Mouse (Mus musculus) left cerebral cortex, postnatal 4 days (tissue): Measurements from ENCODE around the gene Ptgis. TPM values are rescaled to one million over a fixed set of nuclear protein-coding genes. Genes with fewer than 3 reads are reported as not detected.

Experiments
- DNase-seq: peaks from one replicate; pipeline ENCODE4 v3.0.0-alpha.2; 2022
- intact Hi-C: fragments of 180-260 bp; cut with DNase I; formaldehyde crosslinking; loops from one replicate; pipeline ENCODE4 v1.15.1; 2025
- total RNA-seq, 2 experiments: library from RNA; stranded (reverse); gene quantifications; 2 replicates each; pipeline ENCODE4 v1.2.3; 2021

Ptgis gene
- 1 to 10 TPM; 2.6 to 3.2 TPM for total RNA-seq

DNA sequence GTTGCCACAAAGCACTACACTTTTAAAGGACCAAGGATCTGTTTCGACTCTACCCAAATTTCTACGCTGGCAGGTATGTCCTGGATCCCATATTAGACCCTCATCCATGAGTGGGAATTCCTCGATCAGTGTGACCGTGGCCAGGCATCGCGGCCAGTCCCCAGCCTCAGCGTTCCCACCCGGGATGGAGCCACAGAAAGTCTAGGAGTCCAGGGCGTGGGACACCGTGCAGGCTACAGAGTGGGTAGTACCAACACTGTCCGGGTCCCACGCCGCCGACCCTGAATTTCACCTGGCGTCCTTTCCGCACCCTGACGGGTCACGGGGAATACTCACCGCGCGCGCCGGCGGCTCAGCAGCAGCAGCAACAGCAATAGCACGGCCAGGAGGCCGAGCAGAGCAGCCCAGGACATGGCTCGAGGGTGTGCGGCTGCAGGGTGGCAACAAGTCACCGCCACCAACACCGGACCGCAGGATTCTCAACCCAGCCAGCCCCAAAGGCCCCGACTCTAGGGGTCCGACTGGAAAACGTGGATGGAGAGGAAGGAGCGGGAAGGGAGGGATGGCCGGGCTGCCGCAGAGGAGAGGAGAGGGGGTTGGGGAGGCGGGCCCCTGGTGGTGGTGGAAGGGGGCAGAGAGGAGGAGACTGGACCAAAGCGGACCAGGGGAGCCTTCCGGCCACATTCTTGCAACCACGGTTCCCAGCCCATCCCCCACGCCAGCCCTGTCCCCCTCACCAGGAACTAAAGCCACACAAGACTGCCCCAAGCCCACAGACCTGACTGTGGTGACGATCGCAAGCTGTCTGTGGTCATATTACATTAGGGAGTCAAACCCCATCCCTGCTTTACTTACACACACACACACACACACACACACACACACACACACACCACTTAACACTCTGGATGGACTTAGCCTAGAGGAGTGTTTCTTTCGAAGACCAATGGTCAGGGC, at the start of gene Ptgis:
Gene Ptgis (minus strand): TSS at position 597 of the 957 bp plus-strand sequence.
- intact Hi-C loops, result no loop called here
- no peak for DNase-seq

DNA sequence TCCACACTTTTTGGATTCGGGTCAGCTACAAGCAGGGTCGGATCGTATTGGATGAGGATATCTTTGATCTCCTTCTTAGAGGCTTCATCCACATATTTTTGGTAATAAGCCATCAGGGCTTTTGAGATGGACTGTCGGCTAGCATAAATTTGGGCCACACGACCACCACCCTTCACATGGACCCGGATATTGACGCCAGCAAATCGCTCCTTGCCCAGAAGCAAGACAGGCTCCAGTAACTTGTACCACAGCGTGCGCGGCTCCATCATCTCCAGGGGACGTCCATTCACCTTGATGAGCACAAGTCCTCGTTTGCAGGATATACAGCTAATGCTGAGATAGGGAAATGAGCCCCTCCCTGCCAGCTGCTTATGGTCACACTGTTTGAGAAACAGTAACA, 41.1 kb upstream of the Ptgis start:
- intact Hi-C loops, result loop anchor here (5.0 kb wide), 1 partner anchor 136 kb away; no protein-coding TSS in a partner anchor
- no peak for DNase-seq

DNA sequence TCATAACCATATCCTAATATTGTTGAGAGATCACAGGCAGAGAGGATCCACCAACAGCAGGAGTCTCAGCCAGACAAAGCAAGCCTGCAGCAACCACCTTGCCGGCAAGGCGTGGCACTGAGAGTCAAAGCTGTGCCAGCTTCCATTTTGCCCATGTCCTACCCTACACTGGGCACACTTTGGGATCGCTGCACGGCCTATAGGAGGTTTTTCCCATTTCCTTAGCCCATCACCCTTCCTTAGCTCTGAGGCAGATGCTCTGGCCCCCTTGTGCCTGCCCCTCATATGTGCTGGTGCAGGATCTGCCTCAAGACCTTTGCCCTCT, 40.5 kb upstream of the Ptgis start:
- intact Hi-C loops, result loop anchor here (5.0 kb wide), 1 partner anchor 136 kb away; no protein-coding TSS in a partner anchor

DNA sequence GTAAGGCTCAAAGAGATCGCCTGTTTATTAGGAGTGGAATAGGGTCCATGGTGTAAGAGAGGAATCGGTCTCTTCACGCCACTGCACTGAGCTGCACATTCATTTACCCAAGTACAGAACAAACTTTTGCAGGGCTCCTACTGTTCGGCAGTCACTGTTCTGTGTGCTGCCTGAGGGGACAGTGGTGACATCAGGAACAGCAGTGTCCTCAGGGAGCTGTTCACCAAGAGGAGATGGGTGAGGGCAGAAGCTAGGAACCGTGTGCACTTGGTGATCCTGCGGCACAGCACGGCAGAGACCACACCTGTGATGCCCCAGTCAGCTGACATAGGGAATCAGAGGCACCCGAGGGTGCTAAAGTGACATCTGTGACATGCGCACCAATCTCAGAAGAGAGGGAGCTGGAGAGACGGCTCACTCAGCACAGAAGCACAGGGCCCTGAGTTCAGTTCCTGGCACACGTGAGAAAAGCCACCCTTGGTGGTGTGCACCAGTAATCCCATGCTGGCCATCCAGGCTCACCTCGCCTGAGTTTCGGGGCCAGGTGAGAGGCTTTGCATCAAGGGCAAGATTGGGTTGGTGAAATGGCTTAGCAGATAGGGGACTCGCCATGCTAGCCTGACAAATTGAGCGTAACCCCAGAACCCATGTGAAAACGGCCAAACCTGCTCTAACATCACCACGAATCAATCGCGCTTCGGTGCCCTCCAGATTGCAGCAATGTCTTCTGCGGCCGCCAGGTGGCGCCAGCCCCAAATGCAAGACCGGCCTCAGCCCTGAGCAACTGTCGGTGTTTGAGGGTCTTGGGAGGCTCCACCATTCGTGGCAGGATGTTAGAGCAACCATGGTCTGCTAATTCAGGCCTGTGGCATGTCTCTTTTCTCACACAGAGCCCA, 39.9 kb upstream of the Ptgis start:
- DNase-seq, result peak; percentile 85
- intact Hi-C loops, result loop anchor here (5.0 kb wide), 1 partner anchor 137 kb away; no protein-coding TSS in a partner anchor

More for the DNA sequence above, 40.5 kb upstream of the Ptgis start:
- DNase-seq, result no peak

DNA sequence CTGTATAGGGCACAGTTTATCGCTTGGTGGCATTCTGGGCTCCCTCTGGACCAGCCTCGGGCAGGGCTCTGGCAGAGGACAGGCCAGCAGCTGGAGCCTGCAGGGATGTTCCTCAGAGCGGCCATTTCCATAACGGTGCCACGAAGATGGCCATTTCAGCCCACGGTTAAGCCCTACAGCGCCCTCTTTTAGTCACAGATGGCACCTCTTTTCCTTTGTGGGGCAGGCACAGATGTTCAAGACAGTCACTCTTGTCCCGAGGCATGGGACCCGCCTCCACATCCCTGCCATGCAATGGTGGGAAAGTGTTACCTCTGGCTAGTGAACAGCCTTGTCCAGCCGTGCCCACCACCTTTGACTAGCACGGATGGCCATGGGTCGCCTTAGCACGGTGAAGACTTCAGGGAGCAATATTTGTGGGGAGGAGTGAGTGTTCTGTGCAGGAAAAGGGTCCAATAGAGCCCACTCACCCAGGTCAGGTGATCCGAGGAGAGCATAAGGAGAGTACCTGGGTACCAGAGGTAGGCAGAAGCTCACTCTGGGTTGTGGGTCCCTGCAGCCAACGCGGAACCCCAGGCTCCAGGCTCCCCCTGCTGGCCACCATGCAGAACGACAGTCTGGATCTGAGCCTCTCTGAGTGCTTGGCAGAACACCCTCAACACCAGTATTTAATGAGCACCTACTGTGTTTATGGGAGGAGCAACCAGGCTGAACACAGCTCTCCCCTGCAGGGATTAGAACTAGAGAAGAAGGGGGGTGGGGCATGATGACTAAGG, 38.5 kb upstream of the Ptgis start:
- DNase-seq, result peak; percentile 59
- intact Hi-C loops, result loop anchor here (2.0 kb wide), 1 partner anchor 56 kb away; no protein-coding TSS in a partner anchor

DNA sequence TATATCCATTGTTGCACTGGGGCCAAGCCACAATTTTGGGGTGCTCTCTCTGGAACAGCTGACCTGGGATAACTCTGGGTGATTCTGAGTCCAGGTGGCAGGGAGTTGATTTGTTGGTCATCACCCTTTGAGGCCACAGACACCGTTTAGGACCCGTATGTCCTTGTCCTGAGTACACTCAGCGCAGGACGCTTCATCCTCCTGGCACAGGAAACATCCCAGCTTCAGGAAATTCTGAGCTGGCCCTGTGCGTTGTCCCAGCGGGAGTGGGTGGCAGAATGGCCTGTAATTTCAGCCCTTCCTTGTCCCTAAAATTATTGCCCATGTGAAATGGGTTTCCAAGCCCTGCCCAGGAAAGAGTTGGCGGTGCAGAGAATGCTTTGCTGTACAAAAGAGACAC, 37.6 kb upstream of the Ptgis start:
- intact Hi-C loops, result loop anchor here (2.0 kb wide), 1 partner anchor 55 kb away; no protein-coding TSS in a partner anchor
- DNase-seq, result no peak

DNA sequence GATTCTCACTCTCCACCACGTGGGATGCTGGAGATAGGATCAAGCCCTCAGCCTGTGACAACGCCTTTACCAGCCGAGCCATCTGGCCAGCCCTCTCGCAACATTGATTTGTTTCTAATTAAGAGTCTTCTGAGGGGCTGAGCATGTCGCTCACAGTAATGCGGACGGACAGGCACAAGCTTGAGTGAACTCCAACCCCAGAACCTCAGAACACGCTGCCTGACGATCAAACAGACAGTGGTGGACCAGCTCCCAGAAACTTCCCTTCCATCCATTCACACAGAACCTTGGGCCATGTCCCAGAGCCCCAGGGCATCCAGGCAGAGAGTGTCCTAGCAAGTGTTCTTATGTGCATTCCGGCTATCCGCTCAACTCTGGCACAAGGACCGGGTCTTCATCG, 36.6 kb upstream of the Ptgis start:
- intact Hi-C loops, result no loop called here
- DNase-seq, result peak; percentile 75

DNA sequence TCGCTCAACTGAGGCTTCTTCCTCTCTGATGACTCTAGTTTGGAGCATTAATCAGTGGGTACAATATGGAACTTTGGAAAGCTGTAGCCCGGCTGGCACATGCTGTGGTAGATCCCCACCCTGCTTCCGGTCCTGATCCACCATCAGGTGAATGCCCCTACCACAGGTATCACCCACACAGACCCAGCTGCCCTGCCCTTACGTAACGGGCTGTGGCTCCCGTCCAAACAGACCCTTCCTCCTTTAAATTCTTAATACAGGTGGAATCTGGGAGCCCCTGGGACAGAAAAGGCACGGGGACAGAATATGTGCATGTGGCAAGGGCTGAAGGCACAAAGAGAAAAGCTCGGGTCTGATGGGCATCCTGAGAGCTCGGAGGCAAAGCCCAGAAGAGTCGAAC, 35.5 kb upstream of the Ptgis start:
- intact Hi-C loops, result no loop called here
- no peak for DNase-seq

DNA sequence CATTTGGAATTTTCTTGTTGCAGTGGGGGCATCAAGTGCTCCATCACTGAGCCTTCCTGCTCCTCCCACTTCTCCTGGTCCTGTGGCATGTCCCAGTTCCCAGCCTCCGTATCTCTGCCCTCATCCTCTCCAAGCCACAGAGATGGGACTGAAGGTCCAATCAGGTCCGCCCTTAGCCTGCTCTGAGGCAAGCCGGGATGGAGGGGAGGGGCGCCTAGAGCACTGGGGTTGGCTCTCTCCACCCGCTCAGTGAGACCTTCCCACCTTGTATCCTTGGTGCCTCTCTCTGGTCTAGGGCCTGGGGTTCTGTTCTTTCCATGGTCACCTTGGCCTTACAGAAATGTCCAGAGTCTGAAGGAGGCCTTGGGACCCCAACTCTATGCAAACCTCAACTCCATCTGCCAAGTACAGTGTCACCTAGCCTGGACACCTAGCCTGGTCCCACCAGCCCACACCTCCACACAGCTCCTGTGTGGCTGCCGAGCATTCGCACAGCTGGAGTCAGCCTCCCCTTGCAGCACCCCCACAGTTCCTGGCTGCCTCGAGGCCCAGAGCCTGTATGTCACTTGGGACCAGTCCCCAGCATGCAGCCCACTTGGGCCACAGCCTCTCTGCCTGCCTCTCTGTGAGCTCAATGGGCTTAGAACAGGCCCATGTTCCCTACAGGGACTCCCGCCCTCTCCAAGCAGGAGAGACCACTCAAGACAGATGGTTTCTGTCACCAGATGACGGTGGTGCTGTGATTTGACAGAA, 34.5 kb upstream of the Ptgis start:
- intact Hi-C loops, result no loop called here

DNA sequence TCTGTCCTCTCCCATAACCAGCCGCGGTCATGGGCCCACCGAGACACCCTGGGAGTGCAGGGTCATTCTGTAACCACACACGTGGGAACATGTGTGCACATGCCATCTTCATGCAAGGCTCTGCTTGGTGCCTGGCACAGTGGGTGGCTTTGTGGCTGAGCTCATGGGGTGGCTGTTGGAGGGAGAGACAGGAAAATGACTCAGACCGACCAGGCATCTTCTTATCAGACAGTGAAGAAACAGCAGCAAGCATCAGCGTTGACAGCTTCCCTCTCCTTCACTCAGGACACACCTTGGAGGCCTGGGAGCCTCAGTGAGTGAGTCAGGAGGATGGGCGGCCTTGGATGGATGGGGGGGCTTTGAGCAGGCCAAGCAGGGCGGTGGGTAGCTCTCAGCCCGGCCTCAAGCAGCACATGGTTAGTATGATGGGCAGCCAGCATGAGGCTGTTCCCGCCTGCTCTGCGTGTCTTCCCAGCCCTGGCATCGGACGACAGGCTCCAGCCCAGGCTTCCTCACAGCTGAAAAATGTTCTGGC, 32.9 kb upstream of the Ptgis start:
- DNase-seq, result no peak
- intact Hi-C loops, result no loop called here

More for the DNA sequence above, 34.5 kb upstream of the Ptgis start:
- no peak for DNase-seq

DNA sequence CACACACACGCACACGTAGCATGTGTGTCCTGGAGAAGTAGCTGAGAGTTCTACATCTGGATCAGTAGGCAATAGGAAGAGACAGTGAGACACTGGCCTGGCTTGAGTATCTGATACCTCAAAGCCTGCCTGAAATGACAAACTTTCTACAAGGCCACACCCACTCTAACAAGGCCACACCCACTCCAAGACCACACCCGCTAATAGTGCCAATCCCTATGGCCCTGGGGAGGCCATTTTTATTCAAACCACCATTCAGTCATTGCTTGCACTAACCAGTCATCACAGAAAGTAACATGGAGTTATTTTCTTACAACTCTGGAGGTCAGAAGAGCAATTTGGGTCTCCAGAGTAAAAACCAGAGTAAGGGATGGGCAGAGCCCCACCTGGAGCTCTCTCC, 32.3 kb upstream of the Ptgis start:
- intact Hi-C loops, result no loop called here
- no peak for DNase-seq

DNA sequence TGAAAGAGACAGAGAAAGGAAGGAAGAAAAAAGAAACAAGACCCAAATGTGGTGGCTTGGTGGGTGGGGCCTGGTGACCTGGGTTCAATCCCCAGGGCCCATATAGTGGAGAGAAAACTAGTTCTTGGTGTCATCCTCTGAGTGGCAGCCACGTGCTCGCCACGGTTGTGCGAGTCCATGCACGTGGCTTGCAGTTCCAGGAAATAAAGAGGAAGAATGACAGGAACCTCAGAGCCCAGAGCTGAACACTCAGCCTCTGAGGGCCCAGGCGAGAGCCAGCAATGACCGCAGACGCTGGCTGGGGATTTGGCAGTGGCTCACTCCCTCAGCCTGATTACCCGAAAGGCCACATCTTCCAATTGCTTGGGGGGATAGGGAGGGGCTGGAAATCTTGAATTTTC, 30.7 kb upstream of the Ptgis start:
- intact Hi-C loops, result no loop called here
- DNase-seq, result no peak

DNA sequence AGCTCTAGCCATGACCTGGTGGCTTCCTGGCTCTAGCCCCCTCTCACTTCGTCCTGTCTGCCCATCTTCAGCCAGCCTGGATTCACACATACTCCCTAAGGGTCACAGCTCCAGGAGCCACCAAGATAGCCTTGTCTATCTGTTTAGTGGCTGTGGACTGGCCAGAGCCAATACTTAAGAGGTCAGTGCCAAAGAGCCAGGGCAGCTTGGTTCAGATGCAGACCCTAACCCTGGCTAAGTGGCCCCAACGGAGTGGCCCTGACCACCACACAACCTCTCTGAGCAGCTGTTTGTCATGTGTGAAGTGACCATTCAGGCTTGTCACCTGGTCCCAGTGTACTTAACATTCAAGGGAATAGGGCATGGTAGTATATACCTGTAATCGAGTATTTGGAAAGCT, 30.1 kb upstream of the Ptgis start:
- no peak for DNase-seq
- intact Hi-C loops, result no loop called here

DNA sequence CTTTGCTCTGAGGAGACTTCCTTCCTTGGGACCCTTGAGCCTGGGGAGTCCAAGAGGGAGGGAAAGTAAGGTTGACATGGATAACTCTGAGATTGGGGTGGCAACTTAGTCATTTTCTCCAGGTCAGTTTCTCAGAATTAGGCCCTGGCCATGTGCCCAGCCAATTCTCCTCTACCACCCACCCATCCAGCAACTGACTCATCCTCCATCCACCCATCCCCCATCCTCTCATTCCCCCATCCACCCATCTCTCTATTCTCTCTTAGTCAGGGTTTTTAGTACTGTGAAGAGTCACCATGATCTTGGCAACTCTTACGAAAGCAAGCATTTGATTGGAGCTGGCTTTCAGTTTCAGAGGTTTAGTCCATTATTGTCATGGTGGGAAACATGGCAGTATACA, 28.3 kb upstream of the Ptgis start:
- intact Hi-C loops, result no loop called here
- no peak for DNase-seq

DNA sequence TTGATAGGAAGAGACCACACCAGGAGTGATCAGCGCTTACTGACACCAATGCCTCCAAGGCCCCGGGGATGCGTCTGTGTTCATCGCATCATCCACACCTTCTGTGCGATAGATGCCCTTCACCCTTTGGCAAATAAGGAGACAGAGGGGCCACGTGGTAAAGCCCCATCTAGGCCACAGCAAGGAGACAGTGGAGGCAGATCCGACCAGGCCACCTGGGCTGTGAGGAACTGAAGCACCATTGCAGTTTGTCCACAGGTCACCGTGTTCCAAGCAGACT, 27.9 kb upstream of the Ptgis start:
- intact Hi-C loops, result no loop called here
- no peak for DNase-seq

DNA sequence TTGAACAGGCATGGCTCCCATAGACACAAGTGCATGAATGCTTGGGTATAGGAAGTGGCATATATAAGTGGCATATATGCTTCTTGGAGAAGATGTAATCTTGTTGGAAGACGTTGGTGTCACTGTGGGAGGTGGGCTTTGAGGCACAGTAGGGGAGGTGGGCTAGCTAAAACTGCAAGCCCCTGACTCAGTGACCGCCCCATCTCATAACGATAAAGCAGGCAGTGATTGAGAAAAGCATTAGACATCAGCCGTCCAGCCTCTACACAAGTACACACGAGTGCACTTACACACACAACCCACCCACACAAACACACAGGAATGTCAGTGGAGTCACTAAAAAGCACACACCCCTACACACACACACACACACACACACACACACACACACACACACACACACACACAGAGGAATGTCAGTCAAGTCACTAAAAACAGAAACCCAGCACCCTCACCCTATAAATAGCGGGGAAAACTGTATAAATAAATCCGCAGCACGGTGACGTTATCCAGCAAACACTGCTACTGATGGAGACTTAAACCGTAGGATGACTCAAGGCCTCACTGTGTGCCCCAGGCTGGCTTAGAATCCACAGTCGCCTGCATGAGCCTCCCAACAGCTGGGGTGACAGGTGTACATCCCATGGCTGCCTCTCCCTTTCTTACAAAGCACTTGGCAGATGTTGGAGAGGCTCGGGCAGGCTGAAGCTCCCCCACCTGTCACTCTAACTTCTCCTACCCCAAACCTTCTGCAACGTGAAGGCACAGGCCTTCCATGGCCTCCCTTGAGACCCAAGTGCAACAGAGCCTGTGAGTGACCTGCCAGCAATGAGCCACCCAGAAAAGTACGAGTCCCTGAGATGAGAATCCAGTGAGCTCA, 27.4 kb upstream of the Ptgis start:
- intact Hi-C loops, result no loop called here
- no peak for DNase-seq

DNA sequence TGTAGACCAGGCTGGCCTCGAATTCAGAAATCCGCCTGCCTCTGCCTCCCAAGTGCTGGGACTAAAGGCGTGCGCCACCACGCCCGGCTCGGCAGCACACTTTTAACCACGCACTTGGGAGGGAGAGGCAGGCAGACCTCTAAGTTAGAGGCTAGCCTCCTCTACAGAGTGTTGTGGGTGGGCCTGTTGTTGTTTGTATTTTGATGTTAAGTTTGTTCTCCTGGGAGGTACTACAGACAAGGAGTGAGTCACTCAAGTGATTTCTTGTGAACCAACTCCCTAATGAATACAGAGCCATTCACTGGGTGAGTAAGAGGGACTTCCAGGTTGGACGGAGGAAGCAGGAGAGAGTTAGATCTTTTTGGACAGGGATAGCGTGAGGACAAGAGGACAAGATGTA, 25.8 kb upstream of the Ptgis start:
- DNase-seq, result no peak
- intact Hi-C loops, result no loop called here

DNA sequence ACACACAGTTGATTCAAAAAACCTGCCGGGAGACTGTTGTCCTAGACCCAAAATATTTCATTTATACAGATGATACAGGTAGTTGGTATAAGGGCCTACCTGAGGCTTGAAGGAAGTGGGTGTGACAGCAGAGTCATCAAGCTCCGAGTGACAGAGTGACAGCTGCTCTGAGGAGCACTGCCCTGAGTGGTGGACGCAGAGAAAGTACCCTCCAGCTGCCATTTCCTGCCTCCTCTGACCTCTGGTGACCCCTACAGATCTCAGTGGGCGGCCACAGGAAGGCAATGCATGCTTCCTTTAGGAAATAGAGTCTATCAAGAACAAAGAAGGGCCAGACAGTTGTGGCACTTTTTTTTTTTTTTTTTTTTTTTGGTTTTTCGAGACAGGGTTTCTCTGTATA, 25.4 kb upstream of the Ptgis start:
- intact Hi-C loops, result no loop called here
- DNase-seq, result no peak

DNA sequence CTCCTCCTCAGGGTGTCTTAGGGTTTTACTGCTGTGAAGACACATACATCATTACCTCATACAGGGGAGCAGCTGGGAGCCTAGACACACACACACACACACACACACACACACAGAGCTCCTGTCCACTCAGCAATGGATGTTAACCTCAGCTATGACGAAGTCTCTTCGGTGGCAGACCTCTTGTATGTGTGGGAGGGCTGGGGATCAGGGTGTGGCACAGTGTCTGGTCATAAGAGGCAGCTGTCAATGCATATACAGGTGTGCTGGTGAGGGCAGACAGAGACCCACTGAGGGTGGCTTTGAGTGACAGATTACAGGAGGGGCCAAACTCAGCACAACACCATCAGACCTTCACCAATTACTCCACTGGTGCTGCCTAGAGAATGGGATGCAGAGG, 24.6 kb upstream of the Ptgis start:
- DNase-seq, result no peak
- intact Hi-C loops, result no loop called here
